Mouse (Mus musculus) liver, embryonic 14.5 days (tissue): Measurements from ENCODE around the gene Dapk1. TPM values are rescaled to one million over a fixed set of nuclear protein-coding genes. Genes with fewer than 3 reads are reported as not detected.
A peak's percentile ranks its signal among the peaks of the same experiment; 100 is the strongest.

Source experiments
- ATAC-seq: fragments of 200-750 bp; cut with Nextera tagmentation; 2 replicates; pipeline ENCODE4 v1.8.0; 2017; ENCODE audit warnings: moderate number of reproducible peaks, mild to moderate bottlenecking, moderate library complexity; ENCODE audit not compliant: insufficient read depth
- DNase-seq, 3 experiments: peaks; one replicate each; pipeline ENCODE4 v3.0.0-alpha.2; 2012 to 2013; ENCODE audit warnings: low read depth in 3 of 3, low spot score in 3 of 3
- H3K27ac ChIP-seq: fragments of 300-500 bp; sonication (generic); 2 replicates; pipeline ENCODE4 v1.5.1; 2014; ENCODE audit warnings: moderate library complexity, mild to moderate bottlenecking, control low read depth, inconsistent platforms
- H3K27me3 ChIP-seq: fragments of 300-500 bp; sonication (generic); 2 replicates; pipeline ENCODE4 v1.6.1; 2014; ENCODE audit warnings: mild to moderate bottlenecking, low read length, moderate library complexity; ENCODE audit not compliant: control insufficient read depth, insufficient read depth
- H3K36me3 ChIP-seq: fragments of 300-500 bp; sonication (generic); replicated peaks from 2 replicates; pipeline ENCODE4 v1.6.1; 2014; ENCODE audit warnings: low read depth; ENCODE audit not compliant: control insufficient read depth, insufficient read depth
- H3K4me1 ChIP-seq, 2 experiments: fragments of 200-500 bp in 1 of 2; fragments of 300-500 bp in 1 of 2; sonication (generic) in 1 of 2; replicated peaks; 2 replicates each; pipeline ENCODE4 v1.6.1; 2012 to 2014; ENCODE audit warnings: antibody characterized with exemption in 1 of 2, inconsistent platforms in 1 of 2, low read length in 1 of 2; ENCODE audit not compliant: control insufficient read depth in 2 of 2, insufficient read depth in 2 of 2
- H3K4me2 ChIP-seq: fragments of 300-500 bp; sonication (generic); 2 replicates; pipeline ENCODE4 v1.6.1; 2014; ENCODE audit warnings: low read depth, mild to moderate bottlenecking, control low read depth, moderate library complexity
- H3K4me3 ChIP-seq, 2 experiments: fragments of 200-500 bp in 1 of 2; fragments of 300-500 bp in 1 of 2; sonication (generic) in 1 of 2; 2 replicates each; pipeline ENCODE4 v1.5.1; 2012 to 2014; ENCODE audit warnings: low read depth in 2 of 2, low read length in 2 of 2, mild to moderate bottlenecking in 2 of 2, control low read depth in 1 of 2, inconsistent platforms in 1 of 2, moderate library complexity in 1 of 2; ENCODE audit not compliant: insufficient read depth in 1 of 2
- H3K9ac ChIP-seq: fragments of 300-500 bp; sonication (generic); replicated peaks from 2 replicates; pipeline ENCODE4 v1.6.1; 2014; ENCODE audit warnings: mild to moderate bottlenecking, control low read depth, moderate library complexity
- H3K9me3 ChIP-seq: fragments of 300-500 bp; sonication (generic); 2 replicates; pipeline ENCODE4 v1.6.1; 2016; ENCODE audit warnings: low read length, mixed read lengths; ENCODE audit not compliant: control insufficient read depth
- CTCF ChIP-seq: IDR thresholded peaks from 2 replicates; pipeline ENCODE4 v1.5.1; 2016; ENCODE audit warnings: antibody characterized with exemption, low read depth, control low read depth
- EP300 ChIP-seq: IDR thresholded peaks from 2 replicates; pipeline ENCODE4 v1.6.1; 2016; ENCODE audit warnings: antibody characterized with exemption, low read depth
- WGBS: fragments of 180-500 bp; shearing (Covaris S2); extraction: QIAGEN DNeasy Blood & Tissue Kit; methylation state at CpG from one replicate; pipeline ENCODE4 v1.1.7; 2014; ENCODE audit not compliant: insufficient replicate concordance; 5-methylcytosine and 5-hydroxymethylcytosine counted together
- polyA plus RNA-seq, 2 experiments: library from polyadenylated mRNA; depleted of rRNA in 1 of 2; stranded (reverse) in 1 of 2; unstranded in 1 of 2; fragments of >200 nt; fragmentation: Nextera tagmentation in 1 of 2; extraction: Ambion mirVana in 1 of 2; gene quantifications; 2 replicates each; pipeline versions ENCODE4 v1.2.1 to v1.2.3; 2012 to 2014

The Dapk1 gene
- polyA plus RNA-seq, 2 experiments, result 4.8 to 7.1 TPM

DNA sequence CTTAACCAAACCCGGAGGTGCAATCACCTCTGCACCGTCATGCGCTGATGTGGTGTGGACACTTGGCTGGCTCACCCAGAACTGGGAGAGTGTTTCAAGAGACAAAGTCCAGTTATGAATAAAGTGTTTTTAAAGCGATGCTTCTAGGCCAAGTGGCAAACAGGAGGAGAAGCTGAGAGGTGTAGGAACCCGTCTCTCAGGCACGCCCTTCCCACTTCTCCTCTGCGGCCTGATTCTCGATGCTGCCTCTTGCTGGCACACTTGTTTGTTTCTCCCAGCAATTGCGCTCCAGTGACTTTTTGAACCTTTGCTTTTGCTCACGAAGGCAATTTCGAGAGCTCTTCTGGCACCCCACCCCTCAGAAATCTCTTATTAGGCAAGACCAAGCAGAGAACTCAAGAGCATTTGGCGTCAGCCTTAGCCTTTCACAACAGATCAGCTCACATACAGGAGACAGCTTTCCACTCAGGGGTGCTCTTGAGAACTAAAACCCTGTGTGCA is 100.0 kb downstream of the Dapk1 start:
- TF ChIP-seq CTCF, result no peak
- no peak for TF ChIP-seq EP300
- H3K9me3 ChIP-seq, result no peaks in the 10 kb centered on the region
- H3K27ac ChIP-seq, result no peak overlapping the region
- no peak for ATAC-seq
- no peaks in the 10 kb centered on the region for H3K27me3 ChIP-seq
- no peak overlapping the region for H3K9ac ChIP-seq
- DNase-seq, result no peak
- no peaks in the 10 kb centered on the region for H3K4me1 ChIP-seq
- 81% methylated on average over 12 of the region's 12 CpGs for WGBS
- H3K4me3 ChIP-seq, result no peak overlapping the region
- no peak overlapping the region for H3K4me2 ChIP-seq
- no peaks in the 10 kb centered on the region for H3K36me3 ChIP-seq

DNA sequence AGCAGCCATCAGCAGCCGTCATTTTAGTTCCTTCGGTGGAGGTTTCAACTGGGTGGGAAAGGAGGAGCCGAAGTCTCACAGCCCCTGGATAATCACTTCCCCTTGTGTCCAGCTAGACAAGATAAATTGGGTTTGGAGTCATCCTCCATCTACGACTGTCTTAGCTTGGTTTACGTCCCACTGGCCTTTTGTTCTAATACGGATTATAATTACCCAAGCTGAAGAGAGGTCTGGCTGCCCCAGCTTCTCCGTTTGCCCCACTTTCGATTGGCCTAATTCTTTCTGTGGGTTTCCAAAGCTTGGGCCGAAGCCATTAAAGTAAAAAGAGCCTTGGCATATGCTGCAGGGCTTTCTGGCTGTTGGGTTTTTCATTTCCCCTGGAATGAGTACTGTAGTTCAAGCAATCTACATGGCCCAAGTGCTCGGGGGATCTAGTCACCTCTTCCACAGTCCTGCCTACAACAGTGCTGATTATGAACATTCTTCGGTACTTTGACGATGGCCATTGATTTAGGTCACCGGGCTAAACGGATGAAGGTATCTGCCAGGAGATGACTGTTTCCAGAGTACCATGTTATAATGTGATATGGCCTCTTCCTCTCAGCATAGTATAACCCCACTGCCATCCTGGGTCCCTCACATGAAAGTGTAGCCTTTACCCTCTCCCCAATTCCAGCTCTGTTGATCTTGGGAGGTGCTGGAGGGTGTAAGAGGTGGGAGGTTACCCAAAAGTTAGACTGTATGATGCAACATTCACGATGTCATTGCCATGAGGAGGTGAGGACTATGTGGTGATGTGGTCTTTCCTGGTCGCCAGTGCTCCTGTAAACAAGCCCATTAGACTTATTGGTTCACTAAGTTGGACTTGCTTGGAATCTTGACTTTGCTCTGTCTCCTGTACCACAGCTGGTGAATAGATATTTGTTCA is 106.1 kb downstream of the Dapk1 start:
- DNase-seq (no peak), ATAC-seq (peak; percentile 39; the same call in 1 of the 2 replicates)
- H3K27me3 ChIP-seq, result no peaks in the 10 kb centered on the region
- H3K9ac ChIP-seq, result no peak overlapping the region
- no peaks in the 10 kb centered on the region for H3K9me3 ChIP-seq
- peaks cover 0 to 10% of the 10 kb centered on the region in 2 experiments; a peak in 1 of 4 replicates for H3K4me1 ChIP-seq
- WGBS, result 68% methylated on average over 16 of the region's 16 CpGs
- H3K36me3 ChIP-seq, result no peaks in the 10 kb centered on the region
- no peak overlapping the region for H3K27ac ChIP-seq
- TF ChIP-seq CTCF (no peak), EP300 (no peak)
- no peak overlapping the region for H3K4me3 ChIP-seq
- H3K4me2 ChIP-seq, result no peak overlapping the region

DNA sequence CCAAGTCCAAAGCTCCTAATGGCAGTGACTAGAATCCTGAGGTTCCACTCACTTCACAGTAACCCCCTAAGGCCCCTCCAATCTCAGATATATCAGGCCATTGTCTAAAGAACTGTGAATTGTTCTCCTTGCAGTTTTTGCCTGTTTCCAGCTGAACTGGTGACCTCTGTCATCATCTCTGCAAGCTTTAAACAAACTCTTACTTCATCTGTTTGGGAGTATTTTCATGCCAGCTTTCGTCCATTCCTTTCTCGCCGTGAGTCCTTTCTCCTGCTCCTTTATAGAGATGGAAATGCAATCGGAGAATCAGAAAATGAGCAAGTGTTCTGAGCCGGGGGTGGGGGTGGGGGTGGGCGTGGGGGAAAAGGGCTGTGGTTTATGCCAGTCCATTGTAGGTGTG is 107.4 kb downstream of the Dapk1 start:
- no peaks in the 10 kb centered on the region for H3K9me3 ChIP-seq
- H3K4me2 ChIP-seq, result no peak overlapping the region
- H3K4me3 ChIP-seq, result no peak overlapping the region
- no peaks in the 10 kb centered on the region for H3K36me3 ChIP-seq
- H3K27me3 ChIP-seq, result no peaks in the 10 kb centered on the region
- peaks cover 0 to 10% of the 10 kb centered on the region in 2 experiments; a peak in 1 of 4 replicates for H3K4me1 ChIP-seq
- ATAC-seq, result no peak
- no peak overlapping the region for H3K27ac ChIP-seq
- WGBS, result 66% methylated on average over 6 of the region's 6 CpGs
- TF ChIP-seq EP300 (no peak), CTCF (no peak)
- H3K9ac ChIP-seq, result no peak overlapping the region
- DNase-seq, result no peak

- 64% methylated on average over 3 of the region's 3 CpGs for WGBS
- TF ChIP-seq CTCF, result no peak
- TF ChIP-seq EP300, result no peak
- H3K4me3 ChIP-seq, result no peak overlapping the region
Measured at GRCm38 (mm10) chr13:60710963-60711362, 109.2 kb downstream of the Dapk1 start.

GRCm38 (mm10) chr13:60713537-60713936 is 111.8 kb downstream of the Dapk1 start:
- TF ChIP-seq EP300, result no peak
- no peak for TF ChIP-seq CTCF
- Histone ChIP-seq H3K27me3 (no peaks in the 10 kb centered on the region), H3K4me1 (0 out of 4 replicates have a peak, but pooled peaks cover 0 to 2% of the 10 kb centered on the region in 2 experiments), H3K36me3 (no peaks in the 10 kb centered on the region), H3K9me3 (no peaks in the 10 kb centered on the region), H3K9ac (no peak overlapping the region), H3K27ac (no peak overlapping the region), H3K4me2 (no peak overlapping the region), H3K4me3 (no peak overlapping the region)
- WGBS, result 71% methylated on average over 4 of the region's 4 CpGs
- ATAC-seq (no peak), DNase-seq (no peak)

More at GRCm38 (mm10) chr13:60710963-60711362, 109.2 kb downstream of the Dapk1 start:
- H3K4me2 ChIP-seq, result no peak overlapping the region
- H3K4me1 ChIP-seq, result peaks cover 0 to 10% of the 10 kb centered on the region in 2 experiments; a peak in 1 of 4 replicates
- DNase-seq (no peak), ATAC-seq (no peak)
- H3K27ac ChIP-seq, result no peak overlapping the region
- H3K9ac ChIP-seq, result no peak overlapping the region
- no peaks in the 10 kb centered on the region for H3K36me3 ChIP-seq
- H3K27me3 ChIP-seq, result no peaks in the 10 kb centered on the region
- H3K9me3 ChIP-seq, result no peaks in the 10 kb centered on the region
